Mouse (Mus musculus): ENCODE measurements at regions not wholly inside any gene's neighbourhood (a gene's known extent, or its start where the extent isn't known, plus 50 kb on each side); places are given as distances from the start of the nearest gene placed in this dataset.
"Not testable (repeated sequence)": the region's sequence is repeated elsewhere in the genome, so short reads cannot be mapped to it uniquely, and the experiment has no call there.

GRCm38 (mm10) chr11:12913401-12913800 is 448.6 kb upstream of the Cobl start:
- ATAC-seq (replicated peaks; ENCODE audit: low FRiP score, low TSS enrichment, poor library complexity, severe bottlenecking): not testable (repeated sequence)

- no peak for ATAC-seq (replicated peaks; ENCODE audit: low FRiP score, low TSS enrichment, poor library complexity, severe bottlenecking)
Measured at GRCm38 (mm10) chr11:12873712-12874111, 409.0 kb upstream of the Cobl start.

DNA sequence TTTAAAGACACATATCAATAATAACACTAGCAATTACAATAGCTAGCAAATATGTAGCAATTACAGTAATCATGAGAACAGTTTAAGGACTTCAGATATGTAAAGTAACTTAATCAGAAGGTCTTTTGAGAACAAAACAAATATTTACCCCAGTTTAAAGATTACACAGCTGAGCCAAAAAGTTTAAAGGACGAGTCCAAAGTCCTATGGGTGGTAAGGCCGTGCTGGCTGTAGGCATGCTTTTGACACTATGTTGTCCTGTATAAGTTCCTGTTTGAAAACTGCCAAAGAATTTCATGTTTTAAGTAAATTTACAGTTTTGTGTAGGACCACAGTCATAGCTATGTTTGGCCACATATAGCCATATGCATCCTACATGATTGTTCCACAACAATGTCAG is 408.0 kb upstream of the Cobl start:
- ATAC-seq (replicated peaks; ENCODE audit: low FRiP score, low TSS enrichment, poor library complexity, severe bottlenecking): no peak

GRCm38 (mm10) chr11:12872399-12872798 is 407.6 kb upstream of the Cobl start:
- ATAC-seq (replicated peaks; ENCODE audit: low FRiP score, low TSS enrichment, poor library complexity, severe bottlenecking): no peak

DNA sequence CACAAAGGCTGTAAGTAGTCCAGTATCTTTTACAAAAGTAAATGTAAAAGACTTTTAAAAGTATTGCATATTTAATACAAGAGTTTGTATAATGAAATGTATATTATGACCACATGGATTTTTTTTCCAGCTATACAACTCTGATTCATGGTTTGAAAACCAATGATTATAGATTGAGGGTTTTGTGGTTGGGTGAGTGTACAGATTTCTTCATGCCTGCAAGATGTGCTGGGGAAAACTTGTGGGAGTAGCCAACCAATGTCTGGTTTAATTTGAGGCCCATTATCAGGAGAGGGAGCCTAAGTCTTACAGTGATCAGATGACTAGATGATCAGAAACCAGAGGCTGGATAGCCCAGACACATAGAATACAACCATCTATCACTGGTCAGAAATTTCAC is 402.8 kb upstream of the Cobl start:
- ATAC-seq (replicated peaks; ENCODE audit: low FRiP score, low TSS enrichment, poor library complexity, severe bottlenecking): no peak

DNA sequence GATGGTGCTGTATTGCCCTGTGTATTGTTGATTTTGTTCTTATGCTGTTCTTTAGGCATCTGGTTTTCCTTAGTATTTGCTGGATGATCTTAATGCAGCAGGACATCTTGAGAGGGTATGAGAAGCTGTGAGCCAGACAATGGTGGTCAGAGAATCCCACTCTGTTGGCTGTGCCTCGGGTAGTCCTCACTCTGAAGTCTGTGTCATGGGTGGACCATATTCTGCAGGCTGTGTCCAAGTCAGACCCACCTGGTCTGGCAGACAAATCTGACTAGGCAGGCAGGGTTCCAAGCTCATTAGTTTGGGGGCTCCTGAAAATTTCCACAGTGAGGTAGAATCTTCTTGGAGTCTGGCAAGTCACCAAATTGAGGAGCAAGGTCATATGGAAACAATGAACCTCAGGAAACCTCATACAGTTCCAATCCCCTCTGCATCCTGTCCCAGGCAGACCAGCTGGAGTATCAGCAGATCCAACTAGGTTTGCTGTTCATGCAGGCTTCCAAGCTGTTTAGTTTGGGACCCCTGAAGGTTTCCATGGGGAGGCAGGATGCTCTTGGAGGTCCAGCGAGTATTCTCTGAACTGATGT is 400.4 kb upstream of the Cobl start:
- no peak for ATAC-seq (replicated peaks; ENCODE audit: low FRiP score, low TSS enrichment, poor library complexity, severe bottlenecking)

- no peak for ATAC-seq (replicated peaks; ENCODE audit: low FRiP score, low TSS enrichment, poor library complexity, severe bottlenecking)
Measured at GRCm38 (mm10) chr11:12859344-12859930, 394.7 kb upstream of the Cobl start.

DNA sequence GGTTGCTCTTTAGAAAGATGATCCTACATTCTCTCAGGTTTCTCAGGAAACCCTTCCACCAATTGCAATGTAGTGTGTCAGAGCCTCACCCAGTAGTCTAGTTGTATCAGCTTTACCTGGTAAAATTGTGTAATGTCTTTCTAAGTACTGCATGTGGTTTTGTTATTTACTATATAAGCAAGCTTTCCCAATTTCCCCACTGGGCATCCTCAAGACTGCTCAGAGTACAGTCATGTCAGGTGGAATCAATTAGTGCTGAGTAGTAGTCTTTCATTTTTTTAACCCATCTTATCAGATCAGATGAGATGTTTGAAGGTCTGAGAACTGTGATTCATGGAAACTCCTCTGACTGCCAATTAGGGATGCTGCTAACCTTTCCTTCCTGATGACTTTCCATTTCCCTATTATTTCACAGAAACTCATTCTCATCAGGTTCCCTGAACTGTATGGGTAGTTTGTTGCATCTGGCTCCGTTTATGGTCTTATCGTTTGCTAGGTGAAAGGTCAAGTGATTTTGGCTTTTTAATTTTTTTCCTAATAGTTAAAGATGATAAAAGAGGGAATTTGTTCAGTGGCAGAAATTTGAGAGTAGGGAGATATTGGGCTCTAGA is 393.6 kb upstream of the Cobl start:
- no peak for ATAC-seq (replicated peaks; ENCODE audit: low FRiP score, low TSS enrichment, poor library complexity, severe bottlenecking)

GRCm38 (mm10) chr11:12857358-12858199 is 392.8 kb upstream of the Cobl start:
- no peak for ATAC-seq (replicated peaks; ENCODE audit: low FRiP score, low TSS enrichment, poor library complexity, severe bottlenecking)

DNA sequence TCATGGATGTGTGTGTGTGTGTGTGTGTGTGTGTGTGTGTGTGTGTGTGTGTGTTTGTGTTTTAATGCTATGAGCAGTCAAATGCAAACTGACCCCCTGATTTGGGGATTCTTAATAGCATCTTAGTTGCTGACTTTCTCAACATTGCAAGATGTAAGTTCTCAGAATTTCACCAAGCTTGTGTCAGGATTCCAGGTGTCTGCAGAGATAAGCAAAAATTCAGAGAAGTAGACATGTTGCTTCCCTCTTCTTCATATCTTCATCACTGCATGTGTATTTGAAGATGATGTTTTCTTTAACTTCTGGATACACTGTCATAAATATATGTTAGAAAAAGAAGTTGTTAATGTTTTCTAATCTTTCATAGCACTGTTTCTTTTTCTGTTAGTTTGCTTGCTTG is 383.0 kb upstream of the Cobl start:
- no peak for ATAC-seq (replicated peaks; ENCODE audit: low FRiP score, low TSS enrichment, poor library complexity, severe bottlenecking)

GRCm38 (mm10) chr11:12843631-12844423 is 379.1 kb upstream of the Cobl start:
- no peak for ATAC-seq (replicated peaks; ENCODE audit: low FRiP score, low TSS enrichment, poor library complexity, severe bottlenecking)

DNA sequence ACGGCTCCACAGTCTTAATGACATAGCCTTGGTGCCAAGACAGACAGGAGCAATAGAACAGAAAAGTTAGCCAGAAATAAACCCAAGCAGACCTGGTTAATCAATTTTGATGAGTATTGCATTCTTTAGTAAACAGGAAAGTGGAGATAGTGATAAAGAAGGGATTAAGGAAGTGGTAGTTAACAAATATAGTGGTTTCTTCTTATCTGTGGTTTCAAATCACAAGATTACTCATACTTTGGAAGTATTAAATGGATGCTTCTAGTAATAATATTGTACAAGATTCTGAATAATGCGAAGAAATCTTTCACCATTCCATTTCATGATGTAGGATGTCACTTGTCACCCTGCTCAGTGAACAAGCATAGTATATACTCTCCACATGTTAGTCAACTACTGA is 376.6 kb upstream of the Cobl start:
- no peak for ATAC-seq (replicated peaks; ENCODE audit: low FRiP score, low TSS enrichment, poor library complexity, severe bottlenecking)

DNA sequence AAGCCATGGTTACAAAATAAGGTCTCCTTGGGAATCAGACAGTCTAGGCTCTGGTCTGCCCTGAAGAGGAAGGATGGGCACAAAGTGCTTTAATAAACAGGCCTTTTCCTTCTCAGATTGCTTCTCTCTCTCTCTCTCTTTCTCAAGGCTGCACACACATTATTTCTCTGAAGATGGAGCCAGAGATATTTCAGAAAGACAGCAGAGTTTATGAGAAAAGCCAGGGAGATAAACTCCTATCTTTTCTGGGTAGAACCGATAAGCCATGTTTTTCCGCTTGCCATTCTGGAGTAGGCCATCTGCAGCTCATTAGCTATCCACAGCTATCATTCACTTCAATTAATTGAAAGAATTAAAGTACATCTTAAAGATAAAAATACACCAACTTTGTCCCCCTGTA is 373.2 kb upstream of the Cobl start:
- ATAC-seq (replicated peaks; ENCODE audit: low FRiP score, low TSS enrichment, poor library complexity, severe bottlenecking): no peak

DNA sequence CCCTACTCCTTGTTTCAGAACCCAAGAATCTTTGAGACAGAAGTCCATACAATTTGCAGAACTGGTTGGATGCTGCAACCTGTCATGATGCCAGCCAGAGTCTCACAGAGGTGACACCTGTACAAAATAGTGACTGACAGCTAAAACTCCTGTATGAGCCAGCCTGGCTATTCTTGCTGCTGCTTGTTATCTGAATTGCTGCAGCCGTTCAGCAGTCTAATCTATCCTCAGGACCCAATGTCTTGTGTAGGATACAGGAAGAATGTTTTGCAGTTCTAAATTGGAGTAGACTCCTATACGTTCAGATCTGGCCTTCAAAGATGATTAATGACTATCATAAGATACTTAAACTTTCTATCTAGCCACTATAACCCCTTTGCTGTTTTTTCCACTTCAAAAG is 372.6 kb upstream of the Cobl start:
- no peak for ATAC-seq (replicated peaks; ENCODE audit: low FRiP score, low TSS enrichment, poor library complexity, severe bottlenecking)

DNA sequence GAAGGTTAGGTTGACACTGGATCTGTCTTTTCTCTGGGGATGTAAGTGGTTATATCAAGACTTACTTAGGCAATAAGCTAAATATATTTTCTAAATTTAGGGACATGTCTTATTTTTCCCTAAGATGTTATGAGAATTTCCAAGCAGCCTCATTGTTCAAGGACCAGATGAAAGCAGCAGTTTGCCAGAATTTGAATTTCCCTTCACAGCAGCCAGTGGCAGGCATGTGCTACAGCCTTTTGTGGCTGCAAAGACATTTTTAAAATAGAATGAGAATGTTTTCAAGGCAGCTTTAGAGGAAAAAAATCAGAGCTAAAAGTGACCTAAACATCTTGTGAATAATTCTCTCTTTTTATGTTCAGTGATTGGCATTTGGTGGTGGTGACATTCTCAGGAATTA is 371.6 kb upstream of the Cobl start:
- no peak for ATAC-seq (replicated peaks; ENCODE audit: low FRiP score, low TSS enrichment, poor library complexity, severe bottlenecking)

GRCm38 (mm10) chr11:12812021-12812420 is 347.3 kb upstream of the Cobl start:
- ATAC-seq (replicated peaks; ENCODE audit: low FRiP score, low TSS enrichment, poor library complexity, severe bottlenecking): no peak

GRCm38 (mm10) chr11:12810949-12811881 is 346.5 kb upstream of the Cobl start:
- peak; percentile 74; the same call in 1 of the 2 replicates for ATAC-seq (replicated peaks; ENCODE audit: low FRiP score, low TSS enrichment, poor library complexity, severe bottlenecking)
